Mouse (Mus musculus): ENCODE measurements around the gene Gm3373. TPM values are rescaled to one million over a fixed set of nuclear protein-coding genes. Genes with fewer than 3 reads are reported as not detected.
"Not testable (repeated sequence)": the region's sequence is repeated elsewhere in the genome, so short reads cannot be mapped to it uniquely, and the experiment has no call there.

The Gm3373 gene
- polyA plus RNA-seq (2012; rRNA removed), result 3.9 and 6.4 TPM in 2 replicates

- not testable (repeated sequence) for H3K36me3 ChIP-seq (ENCODE audit: control insufficient read depth, insufficient read depth, low read length); H3K4me1 ChIP-seq (ENCODE audit: control insufficient read depth, insufficient read depth, low read length); H3K27ac ChIP-seq (ENCODE audit: control insufficient read depth, insufficient read depth, low read depth, low read length); H3K27me3 ChIP-seq (ENCODE audit: control insufficient read depth, insufficient read depth, low read length); H3K4me3 ChIP-seq (ENCODE audit: control insufficient read depth, low read depth, low read length)
These were observed at the start of gene Gm3373 for GRCm38 (mm10) chr14:5741477-5741876. Gene Gm3373, minus strand, starts transcription at chr14:5741577.

GRCm38 (mm10) chr14:5687357-5687756, 54.0 kb downstream of the Gm3373 start, which contains the start of gene Gm9603:
Gene Gm9603, minus strand, starts transcription at chr14:5687457.
- not testable (repeated sequence) for H3K36me3 ChIP-seq (ENCODE audit: control insufficient read depth, insufficient read depth, low read length); H3K27ac ChIP-seq (ENCODE audit: control insufficient read depth, insufficient read depth, low read depth, low read length); H3K4me1 ChIP-seq (ENCODE audit: control insufficient read depth, insufficient read depth, low read length); H3K4me3 ChIP-seq (ENCODE audit: control insufficient read depth, low read depth, low read length); H3K27me3 ChIP-seq (ENCODE audit: control insufficient read depth, insufficient read depth, low read length)

Other genes starting within 250 kb of the Gm3373 start
- gene Gm3488, start 239.9 kb downstream of the Gm3373 start, polyA plus RNA-seq (2012; rRNA removed), result 1.1 and 1.3 TPM in 2 replicates
- gene Gm3532, start 203.1 kb downstream of the Gm3373 start, polyA plus RNA-seq (2012; rRNA removed), result 0.23 and 0.26 TPM in 2 replicates
- not detected in 2 replicates for gene Gm8265, start 108.5 kb downstream of the Gm3373 start, polyA plus RNA-seq (2012; rRNA removed)
- gene Gm9603, start 54.1 kb downstream of the Gm3373 start, polyA plus RNA-seq (2012; rRNA removed), result 0.94 and 1.3 TPM in 2 replicates
- 2.3 and 2.5 TPM in 2 replicates for gene Gm3383, start 66.4 kb upstream of the Gm3373 start, polyA plus RNA-seq (2012; rRNA removed)
- 6.0 and 10.2 TPM in 2 replicates for gene Gm3424, start 88.8 kb upstream of the Gm3373 start, polyA plus RNA-seq (2012; rRNA removed)
- gene Gm8237, start 138.8 kb upstream of the Gm3373 start, polyA plus RNA-seq (2012; rRNA removed), result 0.36 and 0.47 TPM in 2 replicates
- gene Gm3248, start 220.2 kb upstream of the Gm3373 start, polyA plus RNA-seq (2012; rRNA removed), result 0.59 and 0.99 TPM in 2 replicates
- gene Gm3453, start 237.6 kb upstream of the Gm3373 start, polyA plus RNA-seq (2012; rRNA removed), result 6.4 and 6.5 TPM in 2 replicates

Data from testis, adult 2 months (tissue).